Mouse (Mus musculus): Measurements from ENCODE around the gene Zfp318. TPM values are rescaled to one million over a fixed set of nuclear protein-coding genes. Genes with fewer than 3 reads are reported as not detected.

The Zfp318 gene
- polyA plus RNA-seq, 1 experiment from 2014 or later: 4.5 TPM

Other genes with a start within 250 kb of the Zfp318 start
- gene Rsph9, start 239.5 kb upstream of the Zfp318 start, polyA plus RNA-seq (2016; fragmentation: Nextera tagmentation; extraction: Ambion mirVana): 0.72 and 1.5 TPM in 2 replicates
- 44.1 and 46.7 TPM in 2 replicates for gene Mad2l1bp, start 230.2 kb upstream of the Zfp318 start, polyA plus RNA-seq (2016; fragmentation: Nextera tagmentation; extraction: Ambion mirVana)
- gene Gtpbp2, start 222.7 kb upstream of the Zfp318 start, polyA plus RNA-seq (2016; fragmentation: Nextera tagmentation; extraction: Ambion mirVana): 32.6 and 33.7 TPM in 2 replicates
- gene Polh, start 181.1 kb upstream of the Zfp318 start, polyA plus RNA-seq (2016; fragmentation: Nextera tagmentation; extraction: Ambion mirVana): 24.6 and 25.0 TPM in 2 replicates
- gene Xpo5, start 180.9 kb upstream of the Zfp318 start, polyA plus RNA-seq (2016; fragmentation: Nextera tagmentation; extraction: Ambion mirVana): 33.0 and 34.9 TPM in 2 replicates
- gene Polr1c, start 135.7 kb upstream of the Zfp318 start, polyA plus RNA-seq (2016; fragmentation: Nextera tagmentation; extraction: Ambion mirVana): 53.9 and 56.3 TPM in 2 replicates
- 43.4 and 45.8 TPM in 2 replicates for gene Yipf3, start 135.7 kb upstream of the Zfp318 start, polyA plus RNA-seq (2016; fragmentation: Nextera tagmentation; extraction: Ambion mirVana)
- gene Lrrc73, start 130.2 kb upstream of the Zfp318 start, polyA plus RNA-seq (2016; fragmentation: Nextera tagmentation; extraction: Ambion mirVana): 0.12 and 0.14 TPM in 2 replicates
- gene Tjap1, start 100.7 kb upstream of the Zfp318 start, polyA plus RNA-seq (2016; fragmentation: Nextera tagmentation; extraction: Ambion mirVana): 17.4 and 18.9 TPM in 2 replicates
- gene Dlk2, start 86.3 kb upstream of the Zfp318 start, polyA plus RNA-seq (2016; fragmentation: Nextera tagmentation; extraction: Ambion mirVana): not detected in 2 replicates
- 2.4 and 2.9 TPM in 2 replicates for gene Abcc10, start 55.4 kb upstream of the Zfp318 start, polyA plus RNA-seq (2016; fragmentation: Nextera tagmentation; extraction: Ambion mirVana)
- 0.25 TPM in 1 of 2 replicates, not detected in the other for gene Crip3, start 45.2 kb downstream of the Zfp318 start, polyA plus RNA-seq (2016; fragmentation: Nextera tagmentation; extraction: Ambion mirVana)
- not detected in 2 replicates for gene Slc22a7, start 54.7 kb downstream of the Zfp318 start, polyA plus RNA-seq (2016; fragmentation: Nextera tagmentation; extraction: Ambion mirVana)
- gene Ttbk1, start 103.9 kb downstream of the Zfp318 start, polyA plus RNA-seq (2016; fragmentation: Nextera tagmentation; extraction: Ambion mirVana): 0.02 and 0.11 TPM in 2 replicates
- gene Dnph1, start 113.0 kb downstream of the Zfp318 start, polyA plus RNA-seq (2016; fragmentation: Nextera tagmentation; extraction: Ambion mirVana): 38.5 and 39.3 TPM in 2 replicates
- gene Cul9, start 162.7 kb downstream of the Zfp318 start, polyA plus RNA-seq (2016; fragmentation: Nextera tagmentation; extraction: Ambion mirVana): 0.69 and 0.93 TPM in 2 replicates
- gene Srf, start 172.4 kb downstream of the Zfp318 start, polyA plus RNA-seq (2016; fragmentation: Nextera tagmentation; extraction: Ambion mirVana): 6.6 and 6.8 TPM in 2 replicates
- 16.8 and 17.7 TPM in 2 replicates for gene Ptk7, start 245.8 kb downstream of the Zfp318 start, polyA plus RNA-seq (2016; fragmentation: Nextera tagmentation; extraction: Ambion mirVana)